Mouse (Mus musculus): ENCODE measurements at regions not wholly inside any gene's neighbourhood (a gene's known extent, or its start where the extent isn't known, plus 50 kb on each side); places are given as distances from the start of the nearest gene placed in this dataset.

DNA sequence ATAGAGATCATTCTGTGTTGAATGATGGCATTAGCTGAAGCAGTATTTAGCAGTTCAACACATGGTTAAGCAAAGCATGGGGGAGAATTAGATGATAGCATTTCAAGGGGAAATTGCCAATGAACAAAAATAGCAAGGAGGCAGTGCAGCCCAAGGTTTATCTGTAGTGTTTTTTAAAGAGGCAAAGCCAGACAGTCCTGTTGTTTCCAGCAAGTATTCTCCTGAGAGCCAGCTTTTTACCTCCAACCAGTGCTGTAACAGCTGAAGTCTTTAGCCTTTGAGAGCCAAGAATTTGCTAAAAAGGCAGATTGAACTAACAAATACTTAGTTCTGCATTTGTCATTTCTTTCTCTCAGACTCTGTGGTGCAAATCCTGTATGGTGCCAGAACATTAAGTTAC, 305.1 kb upstream of the Arx start:
- TF ChIP-seq CTCF (IDR thresholded peaks at IDR 0.05) (no peak), POLR2A (IDR thresholded peaks at IDR 0.05; ENCODE audit: insufficient read depth, low read depth, low read length) (no peak)

Measured in heart, adult 2 months (tissue).